Mouse (Mus musculus) monocyte, adult 2 months (primary cell): ENCODE results near the gene Adra2a.

Source experiments
- DNase-seq, 2 experiments: peaks; one replicate each; pipeline ENCODE4 v3.0.0; 2022; ENCODE audit warnings: low spot score in 2 of 2, low read depth in 1 of 2

Adra2a gene

DNA sequence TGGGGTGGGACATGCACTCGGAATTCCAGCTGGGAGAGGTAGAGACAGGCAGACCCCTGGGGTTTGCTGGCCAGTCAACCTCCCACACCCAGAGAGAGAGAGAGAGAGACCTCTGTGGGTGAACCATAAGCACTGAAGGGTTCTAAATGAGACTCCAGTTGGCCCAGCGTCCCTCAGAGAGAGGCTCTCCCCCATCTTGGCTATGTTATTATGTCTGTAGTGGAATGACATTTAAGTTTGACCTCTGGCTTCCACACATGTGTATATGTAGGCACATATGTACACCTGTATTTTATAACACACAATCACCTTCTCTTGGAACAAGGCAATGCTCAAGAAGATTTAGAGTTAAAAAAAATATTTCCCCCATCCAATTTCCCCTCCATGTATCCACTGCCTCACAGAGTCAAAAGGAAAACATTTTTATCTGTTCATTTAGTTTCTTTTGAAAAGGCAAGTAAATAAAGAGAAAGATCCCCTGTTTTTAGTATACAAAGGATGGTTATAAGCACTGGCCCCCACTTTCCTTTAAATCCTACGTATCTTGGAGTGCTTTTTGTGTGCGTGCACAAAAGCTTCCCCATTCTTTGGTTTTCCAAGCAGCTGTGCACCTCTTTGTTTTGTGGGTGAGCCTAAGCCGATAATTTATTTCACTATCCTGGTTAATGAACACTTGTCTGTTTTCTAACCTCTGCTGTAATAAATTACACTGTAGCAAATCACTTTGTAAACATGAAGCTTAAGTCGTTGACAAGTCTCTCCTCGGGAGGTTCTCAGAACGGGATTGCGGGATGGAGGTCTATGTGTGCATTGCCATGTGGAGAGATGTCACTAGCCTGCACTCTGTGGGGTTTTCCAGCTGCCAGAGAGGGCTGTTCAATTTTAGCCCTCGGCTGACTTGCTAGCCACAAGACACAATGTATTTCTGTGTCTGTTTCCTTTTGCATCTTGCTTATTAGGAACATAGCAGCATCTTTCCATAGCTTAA lies 32.7 kb downstream of the Adra2a start:
- no peak for DNase-seq

DNA sequence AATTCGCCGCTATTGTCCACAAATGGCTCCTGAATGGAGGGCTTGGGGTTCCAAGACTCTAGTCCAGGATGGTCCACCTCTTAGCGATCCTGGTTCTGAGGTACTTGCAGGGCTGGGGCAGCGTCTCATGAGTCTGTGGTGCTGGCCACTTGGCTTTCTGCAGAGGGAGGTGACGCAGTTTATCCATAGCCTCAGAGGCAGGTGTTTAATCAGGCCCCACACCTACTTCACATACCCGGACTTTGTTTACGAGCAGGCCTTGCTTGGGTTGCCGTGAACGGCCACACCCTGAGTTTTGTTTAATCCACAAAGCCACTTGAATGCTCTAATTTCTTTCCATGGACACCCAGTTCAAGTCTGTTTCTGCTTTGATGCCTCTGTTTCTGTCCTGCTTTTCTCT lies 37.4 kb downstream of the Adra2a start:
- no peak for DNase-seq

GRCm38 (mm10) chr19:54081716-54082165 lies 37.8 kb downstream of the Adra2a start:
- no peak for DNase-seq

DNA sequence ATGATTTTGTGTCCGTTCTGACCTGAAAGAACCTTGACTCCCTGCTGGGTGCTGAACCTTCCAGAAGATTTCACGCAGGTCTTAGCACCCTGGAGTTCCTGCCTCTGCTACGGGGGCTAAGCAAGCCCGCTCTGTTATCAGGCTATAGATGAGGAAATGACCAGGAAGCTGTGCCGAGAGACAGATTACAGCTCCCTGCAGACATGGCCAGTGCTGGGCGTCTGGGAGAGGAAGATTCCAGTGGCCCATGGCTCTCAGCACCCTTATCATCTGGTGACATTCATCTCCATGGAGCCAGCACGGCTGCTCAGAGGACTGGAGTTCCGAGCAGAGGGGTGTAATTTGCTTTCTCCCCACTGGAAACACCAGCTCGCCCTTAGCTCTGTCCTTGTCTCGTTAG lies 43.4 kb downstream of the Adra2a start:
- no peak for DNase-seq

GRCm38 (mm10) chr19:54093599-54093998 lies 49.6 kb downstream of the Adra2a start:
- DNase-seq, result no peak

DNA sequence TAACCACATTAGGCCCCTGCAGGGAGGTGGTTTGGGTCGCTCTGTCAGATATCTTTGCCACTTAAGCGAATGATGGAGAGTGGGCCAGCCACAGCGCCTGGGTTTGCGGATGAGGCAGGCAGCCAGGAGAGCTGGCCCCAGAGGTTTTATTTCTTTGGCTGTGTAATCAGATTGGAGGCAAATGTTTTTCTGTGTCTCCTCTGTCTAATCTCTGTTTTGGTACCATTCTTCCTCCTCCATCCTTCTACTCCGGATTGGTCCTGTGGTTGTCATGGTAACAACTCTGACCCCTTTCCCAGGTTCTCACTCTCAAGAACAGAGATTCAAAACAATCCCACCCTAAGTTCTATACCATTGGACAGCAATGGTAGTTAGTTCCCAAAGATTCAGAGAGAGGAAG lies 51.8 kb downstream of the Adra2a start:
- no peak for DNase-seq

DNA sequence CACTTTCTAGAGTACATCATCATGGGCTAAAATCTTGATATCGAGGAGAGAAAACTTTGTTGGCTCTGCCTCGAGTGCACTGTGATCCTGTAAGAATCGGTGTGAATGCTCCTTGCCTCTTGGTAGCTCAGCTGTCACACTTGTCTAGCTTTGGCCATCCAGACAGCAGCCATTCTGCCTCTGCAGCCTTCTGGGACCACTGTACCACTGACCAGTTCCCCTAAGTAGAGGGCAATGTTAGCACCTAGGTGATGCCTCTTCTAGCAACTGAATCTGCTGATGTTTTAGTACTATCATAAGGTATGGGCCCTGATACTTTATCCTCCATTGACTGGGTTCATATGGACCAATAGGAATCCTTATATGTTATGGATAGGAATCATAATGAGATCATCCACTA lies 54.4 kb downstream of the Adra2a start:
- no peak for DNase-seq
